Mouse (Mus musculus) liver, embryonic 14.5 days (tissue): ENCODE measurements around the gene Dnm3. TPM values are rescaled to one million over a fixed set of nuclear protein-coding genes. Genes with fewer than 3 reads are reported as not detected.

Experiments used
- ATAC-seq: fragments of 200-750 bp; cut with Nextera tagmentation; 2 replicates; pipeline ENCODE4 v1.8.0; 2017; ENCODE audit warnings: moderate number of reproducible peaks, mild to moderate bottlenecking, moderate library complexity; ENCODE audit not compliant: insufficient read depth
- DNase-seq, 3 experiments: peaks; one replicate each; pipeline ENCODE4 v3.0.0-alpha.2; 2012 to 2013; ENCODE audit warnings: low read depth in 3 of 3, low spot score in 3 of 3
- H3K27ac ChIP-seq: fragments of 300-500 bp; sonication (generic); 2 replicates; pipeline ENCODE4 v1.5.1; 2014; ENCODE audit warnings: moderate library complexity, mild to moderate bottlenecking, control low read depth, inconsistent platforms
- H3K27me3 ChIP-seq: fragments of 300-500 bp; sonication (generic); 2 replicates; pipeline ENCODE4 v1.6.1; 2014; ENCODE audit warnings: mild to moderate bottlenecking, low read length, moderate library complexity; ENCODE audit not compliant: control insufficient read depth, insufficient read depth
- H3K36me3 ChIP-seq: fragments of 300-500 bp; sonication (generic); replicated peaks from 2 replicates; pipeline ENCODE4 v1.6.1; 2014; ENCODE audit warnings: low read depth; ENCODE audit not compliant: control insufficient read depth, insufficient read depth
- H3K4me1 ChIP-seq, 2 experiments: fragments of 200-500 bp in 1 of 2; fragments of 300-500 bp in 1 of 2; sonication (generic) in 1 of 2; replicated peaks; 2 replicates each; pipeline ENCODE4 v1.6.1; 2012 to 2014; ENCODE audit warnings: antibody characterized with exemption in 1 of 2, inconsistent platforms in 1 of 2, low read length in 1 of 2; ENCODE audit not compliant: control insufficient read depth in 2 of 2, insufficient read depth in 2 of 2
- H3K4me2 ChIP-seq: fragments of 300-500 bp; sonication (generic); 2 replicates; pipeline ENCODE4 v1.6.1; 2014; ENCODE audit warnings: low read depth, mild to moderate bottlenecking, control low read depth, moderate library complexity
- H3K4me3 ChIP-seq, 2 experiments: fragments of 200-500 bp in 1 of 2; fragments of 300-500 bp in 1 of 2; sonication (generic) in 1 of 2; 2 replicates each; pipeline ENCODE4 v1.5.1; 2012 to 2014; ENCODE audit warnings: low read depth in 2 of 2, low read length in 2 of 2, mild to moderate bottlenecking in 2 of 2, control low read depth in 1 of 2, inconsistent platforms in 1 of 2, moderate library complexity in 1 of 2; ENCODE audit not compliant: insufficient read depth in 1 of 2
- H3K9ac ChIP-seq: fragments of 300-500 bp; sonication (generic); replicated peaks from 2 replicates; pipeline ENCODE4 v1.6.1; 2014; ENCODE audit warnings: mild to moderate bottlenecking, control low read depth, moderate library complexity
- H3K9me3 ChIP-seq: fragments of 300-500 bp; sonication (generic); 2 replicates; pipeline ENCODE4 v1.6.1; 2016; ENCODE audit warnings: low read length, mixed read lengths; ENCODE audit not compliant: control insufficient read depth
- CTCF ChIP-seq: IDR thresholded peaks from 2 replicates; pipeline ENCODE4 v1.5.1; 2016; ENCODE audit warnings: antibody characterized with exemption, low read depth, control low read depth
- EP300 ChIP-seq: IDR thresholded peaks from 2 replicates; pipeline ENCODE4 v1.6.1; 2016; ENCODE audit warnings: antibody characterized with exemption, low read depth
- WGBS: fragments of 180-500 bp; shearing (Covaris S2); extraction: QIAGEN DNeasy Blood & Tissue Kit; methylation state at CpG from one replicate; pipeline ENCODE4 v1.1.7; 2014; ENCODE audit not compliant: insufficient replicate concordance; 5-methylcytosine and 5-hydroxymethylcytosine counted together
- polyA plus RNA-seq, 2 experiments: library from polyadenylated mRNA; depleted of rRNA in 1 of 2; stranded (reverse) in 1 of 2; unstranded in 1 of 2; fragments of >200 nt; fragmentation: Nextera tagmentation in 1 of 2; extraction: Ambion mirVana in 1 of 2; gene quantifications; 2 replicates each; pipeline versions ENCODE4 v1.2.1 to v1.2.3; 2012 to 2014

Gene Dnm3
- polyA plus RNA-seq, 2 experiments: 0.61 to 0.96 TPM

DNA sequence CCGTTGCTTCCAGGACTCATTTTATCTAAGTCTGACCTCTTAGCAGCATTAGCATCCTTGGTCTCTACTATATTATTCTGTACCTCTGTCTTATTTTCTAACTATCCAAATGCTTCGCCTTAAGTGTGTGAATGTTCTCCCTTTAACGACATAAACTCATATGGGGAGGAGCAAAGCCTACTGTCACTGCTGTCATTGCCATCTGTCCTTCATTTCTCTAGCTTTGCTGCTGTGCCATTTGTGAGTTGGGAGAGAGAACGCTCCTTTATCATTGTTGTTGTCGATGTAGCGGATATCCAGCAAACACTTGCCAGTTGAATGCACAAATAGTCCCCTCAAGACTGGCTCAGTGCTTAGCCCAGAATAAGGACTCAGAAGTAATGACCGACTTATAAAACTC, 335.5 kb downstream of the Dnm3 start:
- ATAC-seq: no peak
- H3K4me2 ChIP-seq: no peak overlapping the region
- whole genome bisulfite sequencing: 67% methylated on average over 7 of the region's 7 CpGs

DNA sequence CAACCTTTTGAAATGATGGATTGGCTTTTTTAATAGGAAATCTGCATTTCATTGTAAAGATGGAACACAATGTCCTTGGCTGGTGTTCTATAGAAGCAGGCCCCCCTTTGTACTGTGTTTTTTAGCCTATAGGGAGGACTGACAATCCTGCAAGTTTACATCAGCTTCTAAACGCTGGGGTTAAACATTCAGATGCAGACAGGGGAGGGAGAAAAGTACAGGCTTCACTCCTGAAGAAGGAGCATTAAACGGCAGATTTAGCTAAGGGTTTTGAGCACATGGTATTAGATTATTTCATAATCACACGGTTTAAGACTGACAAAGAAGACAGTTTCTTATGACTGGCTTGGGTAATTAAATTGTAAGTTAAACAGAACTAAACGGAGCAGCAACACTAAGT, 341.5 kb downstream of the Dnm3 start:
- no peak for TF ChIP-seq EP300
- no peak for TF ChIP-seq CTCF

More for the DNA sequence above, 335.5 kb downstream of the Dnm3 start:
- no peak overlapping the region for H3K4me3 ChIP-seq
- no peaks in the 10 kb centered on the region for H3K4me1 ChIP-seq
- TF ChIP-seq EP300: no peak
- TF ChIP-seq CTCF: no peak
- H3K9ac ChIP-seq: no peak overlapping the region
- H3K27me3 ChIP-seq: no peaks in the 10 kb centered on the region
- no peaks in the 10 kb centered on the region for H3K36me3 ChIP-seq
- no peak for DNase-seq
- H3K27ac ChIP-seq: no peak overlapping the region
- no peaks in the 10 kb centered on the region for H3K9me3 ChIP-seq

DNA sequence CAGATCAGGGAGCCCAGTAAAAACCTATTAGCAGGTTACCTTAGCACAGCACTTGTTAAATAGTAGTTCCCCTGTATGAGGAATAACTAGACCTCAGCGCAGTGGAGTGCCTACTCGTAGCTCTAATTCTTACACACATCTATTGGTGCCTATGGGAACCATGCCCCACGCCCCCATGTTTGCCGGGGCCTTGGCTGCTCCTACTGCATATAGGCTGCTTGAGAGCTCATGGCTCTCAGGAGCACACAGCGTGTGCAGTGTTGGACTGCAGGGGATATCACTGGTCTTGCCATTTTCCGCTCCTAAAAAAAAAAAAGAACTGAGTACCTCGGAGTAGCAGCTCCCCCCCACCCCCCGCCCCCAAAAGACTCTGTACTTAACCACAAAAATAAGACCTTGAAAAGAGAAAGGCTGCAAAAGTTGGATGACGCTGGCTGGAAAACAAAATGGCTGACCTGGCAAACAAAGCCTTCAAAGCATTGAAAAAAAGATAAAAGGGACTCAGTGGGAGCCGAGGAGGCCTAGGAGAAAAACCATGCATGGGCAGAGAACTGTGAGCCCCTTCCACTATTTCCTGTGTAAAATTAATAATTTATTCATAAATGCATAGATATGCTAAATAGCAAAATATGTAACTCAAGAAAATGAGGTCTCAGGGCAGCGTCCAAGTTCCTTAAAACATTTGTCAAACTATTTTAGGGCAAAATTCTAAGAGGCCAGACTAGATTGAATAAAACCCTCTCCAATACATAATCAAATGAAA, 342.2 kb downstream of the Dnm3 start:
- no peak for DNase-seq
- Histone ChIP-seq H3K4me2 (no peak overlapping the region), H3K4me1 (no peaks in the 10 kb centered on the region), H3K9me3 (no peaks in the 10 kb centered on the region), H3K4me3 (no peak overlapping the region), H3K9ac (no peak overlapping the region), H3K27ac (no peak overlapping the region), H3K36me3 (no peaks in the 10 kb centered on the region), H3K27me3 (no peaks in the 10 kb centered on the region)
- no peak for ATAC-seq
- 67% methylated on average over 11 of the region's 11 CpGs for WGBS
- TF ChIP-seq EP300 (no peak), CTCF (no peak)

More for the DNA sequence above, 341.5 kb downstream of the Dnm3 start:
- H3K9ac ChIP-seq: no peak overlapping the region
- no peak for DNase-seq
- no peak overlapping the region for H3K4me2 ChIP-seq
- no peaks in the 10 kb centered on the region for H3K27me3 ChIP-seq
- no peaks in the 10 kb centered on the region for H3K9me3 ChIP-seq
- H3K4me1 ChIP-seq: no peaks in the 10 kb centered on the region
- H3K36me3 ChIP-seq: no peaks in the 10 kb centered on the region
- WGBS: 45% methylated on average over 4 of the region's 4 CpGs
- no peak overlapping the region for H3K27ac ChIP-seq
- ATAC-seq: no peak
- H3K4me3 ChIP-seq: no peak overlapping the region

- Histone ChIP-seq H3K9me3 (no peaks in the 10 kb centered on the region), H3K27ac (no peak overlapping the region), H3K4me1 (no peaks in the 10 kb centered on the region), H3K4me3 (no peak overlapping the region), H3K27me3 (no peaks in the 10 kb centered on the region), H3K4me2 (no peak overlapping the region), H3K36me3 (no peaks in the 10 kb centered on the region), H3K9ac (no peak overlapping the region)
- no peak for ATAC-seq
- no peak for DNase-seq
- TF ChIP-seq EP300 (no peak), CTCF (no peak)
- WGBS: 49% methylated on average over 3 of the region's 3 CpGs
Measured at GRCm38 (mm10) chr1:162134651-162135066, 343.2 kb downstream of the Dnm3 start.

- H3K4me3 ChIP-seq: no peak overlapping the region
- no peaks in the 10 kb centered on the region for H3K4me1 ChIP-seq
- H3K9ac ChIP-seq: no peak overlapping the region
- TF ChIP-seq CTCF (no peak), EP300 (no peak)
- ATAC-seq: no peak
- no peaks in the 10 kb centered on the region for H3K9me3 ChIP-seq
- no peaks in the 10 kb centered on the region for H3K36me3 ChIP-seq
- WGBS: 77% methylated on average over 8 of the region's 8 CpGs
- no peak for DNase-seq
- H3K4me2 ChIP-seq: no peak overlapping the region
- H3K27ac ChIP-seq: no peak overlapping the region
- no peaks in the 10 kb centered on the region for H3K27me3 ChIP-seq
Measured at GRCm38 (mm10) chr1:162132908-162133641, 344.8 kb downstream of the Dnm3 start.
